Mouse (Mus musculus) myocyte (in vitro differentiated cells): ENCODE measurements around the gene Ms4a6c. TPM values are rescaled to one million over a fixed set of nuclear protein-coding genes. Genes with fewer than 3 reads are reported as not detected.

Experiments used
- H3K27me3 ChIP-seq: one replicate; pipeline ENCODE4 v1.6.1; 2011; ENCODE audit not compliant: control insufficient read depth, insufficient read depth, insufficient read length
- H3K36me3 ChIP-seq: one replicate; pipeline ENCODE4 v1.6.1; 2011; ENCODE audit not compliant: control insufficient read depth, insufficient read depth
- H3K4me2 ChIP-seq: one replicate; pipeline ENCODE4 v1.6.1; 2011; ENCODE audit warnings: low read depth, control low read depth
- H3K4me3 ChIP-seq: one replicate; pipeline ENCODE4 v1.5.1; 2011; ENCODE audit warnings: mild to moderate bottlenecking, control low read depth, moderate library complexity
- H3K79me2 ChIP-seq: one replicate; pipeline ENCODE4 v1.6.1; 2011; ENCODE audit not compliant: control insufficient read depth, insufficient read depth
- H3ac ChIP-seq: one replicate; pipeline ENCODE4 v1.6.1; 2011; ENCODE audit not compliant: control insufficient read depth, insufficient read length
- CEBPB ChIP-seq: IDR thresholded peaks from 2 replicates; pipeline ENCODE4 v1.6.1; 2011; ENCODE audit warnings: mild to moderate bottlenecking, moderate library complexity; ENCODE audit not compliant: poor library complexity, insufficient read depth, severe bottlenecking
- E2F4 ChIP-seq: IDR thresholded peaks from one replicate; pipeline ENCODE4 v1.6.1; 2011; ENCODE audit warnings: mild to moderate bottlenecking, control low read depth, moderate library complexity; ENCODE audit not compliant: insufficient read depth
- MAX ChIP-seq: IDR thresholded peaks from one replicate; pipeline ENCODE4 v1.6.1; 2011; ENCODE audit warnings: low read depth, mild to moderate bottlenecking, control low read depth
- MYOD1 ChIP-seq, 3 experiments: IDR thresholded peaks; one replicate each; pipeline ENCODE4 v1.6.1; 2011; ENCODE audit warnings: control low read depth in 2 of 3, low read depth in 2 of 3, mild to moderate bottlenecking in 2 of 3, moderate library complexity in 1 of 3; ENCODE audit not compliant: insufficient read length in 2 of 3, control insufficient read depth in 1 of 3
- MYOG ChIP-seq, 3 experiments: IDR thresholded peaks; one replicate each; pipeline ENCODE4 v1.6.1; 2011; ENCODE audit warnings: control low read depth in 2 of 3, low read depth in 2 of 3, mild to moderate bottlenecking in 2 of 3; ENCODE audit not compliant: insufficient read length in 2 of 3, control insufficient read depth in 1 of 3, insufficient read depth in 1 of 3
- POLR2A ChIP-seq: IDR thresholded peaks from one replicate; pipeline ENCODE4 v1.6.1; 2011; ENCODE audit warnings: low read depth, mild to moderate bottlenecking, control low read depth, moderate library complexity; ENCODE audit not compliant: insufficient read length
- POLR2AphosphoS2 ChIP-seq: IDR thresholded peaks from one replicate; pipeline ENCODE4 v1.6.1; 2011; ENCODE audit warnings: low read depth, control low read depth; ENCODE audit not compliant: insufficient read length
- REST ChIP-seq: IDR thresholded peaks from one replicate; pipeline ENCODE4 v1.6.1; 2011; ENCODE audit warnings: mild to moderate bottlenecking, control low read depth, moderate library complexity; ENCODE audit not compliant: insufficient read depth, insufficient read length
- TCF12 ChIP-seq: IDR thresholded peaks from one replicate; pipeline ENCODE4 v1.6.1; 2011; ENCODE audit warnings: mild to moderate bottlenecking, control low read depth; ENCODE audit not compliant: poor library complexity, insufficient read depth, severe bottlenecking
- TCF3 ChIP-seq: IDR thresholded peaks from one replicate; pipeline ENCODE4 v1.6.1; 2011; ENCODE audit warnings: low read depth, control low read depth; ENCODE audit not compliant: insufficient read length
- polyA plus RNA-seq: library from polyadenylated mRNA; unstranded; fragments of >200 nt; fragmentation: generic; extraction: Trizol; gene quantifications from one replicate; pipeline ENCODE4 v1.2.1, GENCODE M21; 2012; ENCODE audit warnings: missing spikeins

Ms4a6c gene
- polyA plus RNA-seq, 1 experiment = not detected

GRCm38 (mm10) chr19:11520146-11520545 lies 51.0 kb downstream of the Ms4a6c start:
- TF ChIP-seq MAX = no peak
- TF ChIP-seq MYOD1 (IDR thresholded peaks at IDR 0.05; ENCODE audit: control insufficient read depth in 1 of 3, insufficient read length in 2 of 3, low read depth in 2 of 3) = no peak
- TF ChIP-seq TCF12 = no peak
- no peak for TF ChIP-seq POLR2A
- no peak for TF ChIP-seq E2F4
- no peak for TF ChIP-seq CEBPB
- no peak for TF ChIP-seq MYOG (IDR thresholded peaks at IDR 0.05; ENCODE audit: control insufficient read depth in 1 of 3, insufficient read depth in 1 of 3, insufficient read length in 2 of 3, low read depth in 2 of 3)
- TF ChIP-seq REST = no peak
- no peak for TF ChIP-seq POLR2AphosphoS2
- TF ChIP-seq TCF3 = no peak
- H3K27me3 ChIP-seq = no peaks in the 10 kb centered on the region
- H3K4me3 ChIP-seq = no peak overlapping the region
- H3ac ChIP-seq = no peak overlapping the region
- no peaks in the 10 kb centered on the region for H3K79me2 ChIP-seq
- H3K36me3 ChIP-seq = no peaks in the 10 kb centered on the region
- H3K4me2 ChIP-seq = no peak overlapping the region

Other genes with a start within 250 kb of the Ms4a6c start
- not detected for gene Ms4a12, start 236.9 kb upstream of the Ms4a6c start, polyA plus RNA-seq
- gene Ms4a1, start 203.1 kb upstream of the Ms4a6c start, polyA plus RNA-seq = not detected
- not detected for gene Ms4a5, start 185.5 kb upstream of the Ms4a6c start, polyA plus RNA-seq
- not detected for gene Ms4a14, start 154.9 kb upstream of the Ms4a6c start, polyA plus RNA-seq
- not detected for gene Ms4a7, start 133.2 kb upstream of the Ms4a6c start, polyA plus RNA-seq
- not detected for gene Ms4a4a, start 93.8 kb upstream of the Ms4a6c start, polyA plus RNA-seq
- gene Ms4a4c, start 64.6 kb upstream of the Ms4a6c start, polyA plus RNA-seq = not detected
- gene Ms4a4b, start 25.8 kb upstream of the Ms4a6c start, polyA plus RNA-seq = not detected
- not detected for gene Gm8369, start 16.6 kb downstream of the Ms4a6c start, polyA plus RNA-seq
- not detected for gene Ms4a6b, start 47.1 kb downstream of the Ms4a6c start, polyA plus RNA-seq
- 0.08 TPM for gene Ms4a4d, start 67.4 kb downstream of the Ms4a6c start, polyA plus RNA-seq
- gene Ms4a6d, start 135.5 kb downstream of the Ms4a6c start, polyA plus RNA-seq = 0.08 TPM
- gene Ms4a2, start 154.4 kb downstream of the Ms4a6c start, polyA plus RNA-seq = not detected
- gene Ms4a3, start 171.5 kb downstream of the Ms4a6c start, polyA plus RNA-seq = not detected
- not detected for gene Oosp2, start 191.2 kb downstream of the Ms4a6c start, polyA plus RNA-seq
- gene Oosp1, start 221.8 kb downstream of the Ms4a6c start, polyA plus RNA-seq = not detected
- not detected for gene Oosp3, start 227.7 kb downstream of the Ms4a6c start, polyA plus RNA-seq